Comparison of ENCODE assay signal across 25 mouse cellular contexts in the genomic region with DNA sequence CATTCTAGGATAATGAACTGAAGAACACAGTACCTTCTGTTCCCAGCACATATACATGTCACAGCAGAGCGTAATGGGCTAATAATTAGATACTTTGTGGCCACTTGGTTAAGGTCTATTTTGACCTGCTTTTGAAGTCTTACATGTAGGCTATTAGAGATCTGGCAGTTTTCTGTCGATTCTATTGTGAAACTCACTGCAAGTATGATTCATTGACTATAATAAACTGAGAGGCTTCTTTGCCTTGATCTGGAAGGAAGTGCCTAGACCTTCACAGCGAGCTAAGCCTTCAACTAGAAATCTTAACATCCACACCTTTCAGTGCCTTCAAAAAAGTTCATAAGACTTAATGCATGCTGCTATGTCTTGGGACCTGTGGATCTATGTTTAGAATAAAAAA.
"Had no signal": no experiment of that assay in that cellular context is flagged by ENCODE, and none has a peak within 500 bp of the region (broad histone marks: within the 10 kb centered on the region; RNA-seq: fewer than 3 reads in every experiment).

No protein-coding gene starts in this region.

- H3K4me1 ChIP-seq: heart, embryonic 10.5 days; heart, embryonic 15.5 days; hindbrain, embryonic 13.5 days; hindbrain, embryonic 15.5 days had no signal

- H3K9me3 ChIP-seq: heart, embryonic 10.5 days; heart, embryonic 13.5 days; heart, embryonic 15.5 days; hindbrain, embryonic 13.5 days; hindbrain, embryonic 15.5 days; limb, embryonic 10.5 days; limb, embryonic 12.5 days had no signal

- H3K4me2 ChIP-seq: heart, embryonic 13.5 days; heart, embryonic 15.5 days; hindbrain, embryonic 13.5 days; hindbrain, embryonic 15.5 days; limb, embryonic 12.5 days; liver, embryonic 11.5 days had no signal

- DNase-seq: gastrocnemius, adult 2 months; gastrocnemius, postnatal 10 days; gastrocnemius, postnatal 25 days; heart, adult 18-20 months; heart, postnatal 14 days; heart, postnatal 36 days; kidney, adult 11 months; kidney, adult 2 months; kidney, adult 9 months; kidney, postnatal 10 days; kidney, postnatal 25 days; kidney, postnatal 4 days; layer of hippocampus, adult 9-11 months; liver had no signal

- H3K4me3 ChIP-seq: gastrocnemius, adult 2 months; heart, embryonic 10.5 days; heart, embryonic 13.5 days; heart, embryonic 15.5 days; hindbrain, embryonic 13.5 days; hindbrain, embryonic 15.5 days; left cerebral cortex, adult 2 months; limb, embryonic 10.5 days; limb, embryonic 12.5 days had no signal

- H3K36me3 ChIP-seq: heart, embryonic 10.5 days; heart, embryonic 13.5 days; heart, embryonic 15.5 days; hindbrain, embryonic 13.5 days; hindbrain, embryonic 15.5 days; limb, embryonic 10.5 days; limb, embryonic 12.5 days had no signal

- H3K9ac ChIP-seq: heart, embryonic 13.5 days; heart, embryonic 15.5 days; hindbrain, embryonic 13.5 days; hindbrain, embryonic 15.5 days; limb, embryonic 12.5 days had no signal

- ATAC-seq: hindbrain, postnatal 0 days; intestine, embryonic 16.5 days had no signal

- H3K27me3 ChIP-seq: heart, embryonic 13.5 days; heart, embryonic 15.5 days; hindbrain, embryonic 13.5 days; hindbrain, embryonic 15.5 days; limb, embryonic 12.5 days had no signal

- H3K27ac ChIP-seq: gastrocnemius, adult 2 months; heart, embryonic 10.5 days; heart, embryonic 13.5 days; heart, embryonic 15.5 days; hindbrain, embryonic 13.5 days; hindbrain, embryonic 15.5 days; hindbrain, postnatal 0 days; left cerebral cortex, adult 2 months; limb, embryonic 10.5 days; limb, embryonic 12.5 days had no signal
